Mouse (Mus musculus) forebrain, embryonic 11.5 days (tissue): ENCODE results near the gene Mrps24. TPM values are rescaled to one million over a fixed set of nuclear protein-coding genes. Genes with fewer than 3 reads are reported as not detected.

Experiments used
- ATAC-seq: fragments of 200-750 bp; cut with Nextera tagmentation; replicated peaks from 2 replicates; pipeline ENCODE4 v1.8.0; 2017; ENCODE audit warnings: moderate TSS enrichment; ENCODE audit not compliant: low FRiP score
- DNase-seq: peaks from one replicate; pipeline ENCODE4 v3.0.0-alpha.2; 2017; ENCODE audit warnings: low spot score
- H3K27ac ChIP-seq: fragments of 300-500 bp; sonication (generic); 2 replicates; pipeline ENCODE4 v1.5.1; 2014; ENCODE audit warnings: low read depth, low read length
- H3K27me3 ChIP-seq: fragments of 300-500 bp; sonication (generic); 2 replicates; pipeline ENCODE4 v1.6.1; 2014; ENCODE audit warnings: mild to moderate bottlenecking, low read length, mixed read lengths; ENCODE audit not compliant: control insufficient read depth, insufficient read depth
- H3K36me3 ChIP-seq: fragments of 300-500 bp; sonication (generic); 2 replicates; pipeline ENCODE4 v1.6.1; 2014; ENCODE audit warnings: mild to moderate bottlenecking, low read length, moderate library complexity, mixed read lengths; ENCODE audit not compliant: control insufficient read depth, insufficient read depth
- H3K4me1 ChIP-seq: fragments of 300-500 bp; sonication (generic); replicated peaks from 2 replicates; pipeline ENCODE4 v1.6.1; 2014; ENCODE audit warnings: low read length, mixed read lengths; ENCODE audit not compliant: control insufficient read depth, insufficient read depth
- H3K4me2 ChIP-seq: fragments of 300-500 bp; sonication (generic); 2 replicates; pipeline ENCODE4 v1.6.1; 2014; ENCODE audit warnings: low read depth, mild to moderate bottlenecking, low read length, moderate library complexity, mixed read lengths; ENCODE audit not compliant: severe bottlenecking
- H3K4me3 ChIP-seq: fragments of 300-500 bp; sonication (generic); 2 replicates; pipeline ENCODE4 v1.5.1; 2014; ENCODE audit warnings: low read depth, low read length
- H3K9ac ChIP-seq: fragments of 300-500 bp; sonication (generic); 2 replicates; pipeline ENCODE4 v1.6.1; 2014; ENCODE audit warnings: low read length
- H3K9me3 ChIP-seq: fragments of 300-500 bp; sonication (generic); 2 replicates; pipeline ENCODE4 v1.6.1; 2016; ENCODE audit warnings: low read length, mixed read lengths; ENCODE audit not compliant: control insufficient read depth
- WGBS: fragments of 180-500 bp; shearing (Covaris S2); extraction: QIAGEN DNeasy Blood & Tissue Kit; methylation state at CpG from one replicate; pipeline ENCODE4 v1.1.7; 2014; 5-methylcytosine and 5-hydroxymethylcytosine counted together
- polyA plus RNA-seq: library from polyadenylated mRNA; unstranded; fragments of >200 nt; fragmentation: Nextera tagmentation; extraction: Ambion mirVana; gene quantifications from 2 replicates; pipeline ENCODE4 v1.2.1, GENCODE M21; 2014

The Mrps24 gene
- 166 TPM in 2 replicates for polyA plus RNA-seq

- DNase-seq (no peak), ATAC-seq (no peak)
- Histone ChIP-seq H3K9me3 (no peaks in the 10 kb centered on the region), H3K9ac (no peak within 1 kb of the TSS), H3K4me2 (no peak within 1 kb of the TSS), H3K27me3 (no peaks in the 10 kb centered on the region), H3K36me3 (peaks cover 3% of the 10 kb centered on the region), H3K27ac (no peak within 1 kb of the TSS), H3K4me1 (no peaks in the 10 kb centered on the region), H3K4me3 (no peak within 1 kb of the TSS)
- 86% methylated on average over 14 of the region's 14 CpGs for WGBS
Measured at GRCm38 (mm10) chr11:5715630-5716105, at the start of gene Mrps24. Gene Mrps24, minus strand, starts transcription at chr11:5715680.

GRCm38 (mm10) chr11:5762633-5762982, 47.1 kb upstream of the Mrps24 start:
- H3K27ac ChIP-seq, result no peak overlapping the region; the same call in 1 of the 2 replicates
- H3K4me2 ChIP-seq, result peak overlapping the region; percentile 84
- H3K9ac ChIP-seq, result peak overlapping the region; percentile 30

GRCm38 (mm10) chr11:5761820-5762632, 46.5 kb upstream of the Mrps24 start, which contains the start of gene Urgcp:
Gene Urgcp, minus strand, starts transcription at chr11:5762376.
- ATAC-seq, result peak; percentile 99
- Histone ChIP-seq H3K27me3 (no peaks in the 10 kb centered on the region), H3K36me3 (no peaks in the 10 kb centered on the region), H3K9me3 (no peaks in the 10 kb centered on the region), H3K27ac (peak within 1 kb of the TSS; percentile 88), H3K9ac (peak within 1 kb of the TSS; percentile 88), H3K4me3 (peak within 1 kb of the TSS; percentile 73), H3K4me2 (peak within 1 kb of the TSS; percentile 84), H3K4me1 (no peaks in the 10 kb centered on the region; the same call in 1 of the 2 replicates)
- DNase-seq, result peak; percentile 99
- WGBS, result under 1% methylated on average over 68 of the region's 68 CpGs

More at GRCm38 (mm10) chr11:5762633-5762982, 47.1 kb upstream of the Mrps24 start:
- no peaks in the 10 kb centered on the region for H3K36me3 ChIP-seq
- WGBS, result 24% methylated on average over 6 of the region's 6 CpGs
- no peaks in the 10 kb centered on the region; the same call in 1 of the 2 replicates for H3K4me1 ChIP-seq
- no peaks in the 10 kb centered on the region for H3K27me3 ChIP-seq
- ATAC-seq (peak; percentile 65), DNase-seq (no peak)
- peak overlapping the region; percentile 73 for H3K4me3 ChIP-seq
- H3K9me3 ChIP-seq, result no peaks in the 10 kb centered on the region

- H3K36me3 ChIP-seq, result no peaks in the 10 kb centered on the region
- no peak overlapping the region for H3K9ac ChIP-seq
- no peak overlapping the region for H3K4me3 ChIP-seq
- DNase-seq (peak; percentile 43), ATAC-seq (no peak)
- no peaks in the 10 kb centered on the region for H3K4me1 ChIP-seq
- H3K4me2 ChIP-seq, result no peak overlapping the region
- no peaks in the 10 kb centered on the region for H3K27me3 ChIP-seq
- no peaks in the 10 kb centered on the region for H3K9me3 ChIP-seq
- H3K27ac ChIP-seq, result no peak overlapping the region
- WGBS, result 82% methylated on average over 2 of the region's 2 CpGs
Measured at GRCm38 (mm10) chr11:5753755-5754154, 38.3 kb upstream of the Mrps24 start.

GRCm38 (mm10) chr11:5744951-5745350, 29.5 kb upstream of the Mrps24 start:
- 75% methylated on average over 2 of the region's 2 CpGs for WGBS
- no peaks in the 10 kb centered on the region for H3K9me3 ChIP-seq
- H3K4me1 ChIP-seq, result peaks cover 2% of the 10 kb centered on the region; the same call in 1 of the 2 replicates
- H3K27ac ChIP-seq, result no peak overlapping the region
- no peaks in the 10 kb centered on the region for H3K27me3 ChIP-seq
- DNase-seq (no peak), ATAC-seq (no peak)
- H3K36me3 ChIP-seq, result no peaks in the 10 kb centered on the region
- H3K4me2 ChIP-seq, result no peak overlapping the region
- no peak overlapping the region for H3K9ac ChIP-seq
- H3K4me3 ChIP-seq, result no peak overlapping the region

GRCm38 (mm10) chr11:5742106-5742505, 26.6 kb upstream of the Mrps24 start:
- H3K27ac ChIP-seq, result no peak overlapping the region
- no peaks in the 10 kb centered on the region for H3K9me3 ChIP-seq
- no peak overlapping the region for H3K4me3 ChIP-seq
- 76% methylated on average over 7 of the region's 7 CpGs for WGBS
- peak; percentile 42 for DNase-seq
- no peak for ATAC-seq
- no peak overlapping the region for H3K9ac ChIP-seq
- H3K36me3 ChIP-seq, result no peaks in the 10 kb centered on the region
- no peak overlapping the region for H3K4me2 ChIP-seq
- no peaks in the 10 kb centered on the region for H3K27me3 ChIP-seq
- peaks cover 2% of the 10 kb centered on the region; the same call in 1 of the 2 replicates for H3K4me1 ChIP-seq

GRCm38 (mm10) chr11:5740965-5741627, 25.6 kb upstream of the Mrps24 start:
- no peaks in the 10 kb centered on the region for H3K27me3 ChIP-seq
- ATAC-seq (peak; percentile 86), DNase-seq (peak; percentile 74)
- peak overlapping the region; percentile 77 for H3K4me3 ChIP-seq
- H3K9me3 ChIP-seq, result no peaks in the 10 kb centered on the region
- peak overlapping the region; percentile 99 for H3K4me2 ChIP-seq
- no peaks in the 10 kb centered on the region for H3K36me3 ChIP-seq
- H3K4me1 ChIP-seq, result peaks cover 2% of the 10 kb centered on the region; the same call in 1 of the 2 replicates
- peak overlapping the region; percentile 95 for H3K9ac ChIP-seq
- no peak overlapping the region for H3K27ac ChIP-seq
- 1% methylated on average over 36 of the region's 50 CpGs for WGBS

- Histone ChIP-seq H3K36me3 (no peaks in the 10 kb centered on the region), H3K4me2 (peak overlapping the region; percentile 99), H3K9ac (peak overlapping the region; percentile 95), H3K27me3 (no peaks in the 10 kb centered on the region), H3K4me3 (peak overlapping the region; percentile 77), H3K4me1 (peaks cover 2% of the 10 kb centered on the region; the same call in 1 of the 2 replicates), H3K9me3 (no peaks in the 10 kb centered on the region), H3K27ac (no peak overlapping the region)
- DNase-seq, result no peak
- ATAC-seq, result peak; percentile 79
- 2% methylated on average over 25 of the region's 26 CpGs for WGBS
Measured at GRCm38 (mm10) chr11:5740599-5740964, 25.1 kb upstream of the Mrps24 start.
